Mouse (Mus musculus): Measurements from ENCODE around the gene Mrps33. TPM values are rescaled to one million over a fixed set of nuclear protein-coding genes. Genes with fewer than 3 reads are reported as not detected.

Gene Mrps33
- polyA plus RNA-seq, 1 experiment from 2014 or later, result 96.2 TPM

- Histone ChIP-seq H3K27ac (no peak overlapping the region), H3K4me3 (replicated peaks) (no peak overlapping the region), H3K4me1 (replicated peaks) (no peaks in the 10 kb centered on the region), H3K36me3 (peaks cover 20% of the 10 kb centered on the region), H3K9ac (no peak overlapping the region), H3K9me3 (replicated peaks) (no peaks in the 10 kb centered on the region), H3K4me2 (no peak overlapping the region), H3K27me3 (no peaks in the 10 kb centered on the region)
- whole genome bisulfite sequencing (ENCODE audit: insufficient replicate concordance), result 78% methylated on average over 7 of the region's 7 CpGs
- DNase-seq (no peak), ATAC-seq (ENCODE audit: low read depth) (no peak)
Observed at GRCm38 (mm10) chr6:39800977-39801376, 9.8 kb downstream of the Mrps33 start.

- DNase-seq (no peak), ATAC-seq (ENCODE audit: low read depth) (no peak)
- no peaks in the 10 kb centered on the region for H3K4me1 ChIP-seq (replicated peaks)
- peaks cover 15% of the 10 kb centered on the region for H3K36me3 ChIP-seq
- no peaks in the 10 kb centered on the region for H3K9me3 ChIP-seq (replicated peaks)
- no peak overlapping the region for H3K9ac ChIP-seq
- WGBS (ENCODE audit: insufficient replicate concordance), result 47% methylated on average over 2 of the region's 2 CpGs
- H3K27ac ChIP-seq, result no peak overlapping the region
- H3K27me3 ChIP-seq, result no peaks in the 10 kb centered on the region
- no peak overlapping the region for H3K4me3 ChIP-seq (replicated peaks)
- no peak overlapping the region for H3K4me2 ChIP-seq
Observed at GRCm38 (mm10) chr6:39797076-39797475, 13.7 kb downstream of the Mrps33 start.

DNA sequence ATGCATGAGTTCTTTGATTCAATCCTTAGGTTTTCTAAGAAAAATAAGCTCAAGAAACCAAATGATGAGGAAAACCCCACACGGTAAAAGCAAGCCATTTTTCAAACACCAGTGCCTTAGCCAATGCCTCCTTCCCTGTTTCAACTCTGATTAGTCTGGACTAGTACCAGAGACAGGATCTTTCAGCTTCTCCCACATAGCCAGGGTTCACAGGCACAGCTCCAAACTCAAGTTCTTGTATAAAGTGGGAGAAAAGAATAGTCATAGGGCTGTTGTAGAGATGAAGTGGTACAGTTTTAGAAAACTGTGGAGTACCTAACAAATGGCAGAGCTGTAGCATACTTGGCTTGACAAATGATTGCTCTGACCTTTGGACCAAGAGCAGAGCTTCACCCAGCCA, 14.6 kb downstream of the Mrps33 start:
- no peaks in the 10 kb centered on the region for H3K27me3 ChIP-seq
- H3K4me3 ChIP-seq (replicated peaks), result no peak overlapping the region
- H3K9ac ChIP-seq, result no peak overlapping the region
- peaks cover 12% of the 10 kb centered on the region for H3K36me3 ChIP-seq
- ATAC-seq (ENCODE audit: low read depth), result no peak
- no peak overlapping the region for H3K27ac ChIP-seq
- H3K9me3 ChIP-seq (replicated peaks), result no peaks in the 10 kb centered on the region
- no peak for DNase-seq
- WGBS (ENCODE audit: insufficient replicate concordance), result 60% methylated on average over 1 of the region's 1 CpGs
- H3K4me1 ChIP-seq (replicated peaks), result no peaks in the 10 kb centered on the region
- H3K4me2 ChIP-seq, result no peak overlapping the region

- DNase-seq (no peak), ATAC-seq (ENCODE audit: low read depth) (no peak)
- Histone ChIP-seq H3K4me3 (replicated peaks) (no peak overlapping the region), H3K27me3 (no peaks in the 10 kb centered on the region), H3K9ac (no peak overlapping the region), H3K4me1 (replicated peaks) (no peaks in the 10 kb centered on the region), H3K36me3 (no peaks in the 10 kb centered on the region), H3K4me2 (no peak overlapping the region), H3K27ac (no peak overlapping the region), H3K9me3 (replicated peaks) (no peaks in the 10 kb centered on the region)
- WGBS (ENCODE audit: insufficient replicate concordance), result 73% methylated on average over 5 of the region's 5 CpGs
Observed at GRCm38 (mm10) chr6:39791806-39792205, 19.0 kb downstream of the Mrps33 start.

DNA sequence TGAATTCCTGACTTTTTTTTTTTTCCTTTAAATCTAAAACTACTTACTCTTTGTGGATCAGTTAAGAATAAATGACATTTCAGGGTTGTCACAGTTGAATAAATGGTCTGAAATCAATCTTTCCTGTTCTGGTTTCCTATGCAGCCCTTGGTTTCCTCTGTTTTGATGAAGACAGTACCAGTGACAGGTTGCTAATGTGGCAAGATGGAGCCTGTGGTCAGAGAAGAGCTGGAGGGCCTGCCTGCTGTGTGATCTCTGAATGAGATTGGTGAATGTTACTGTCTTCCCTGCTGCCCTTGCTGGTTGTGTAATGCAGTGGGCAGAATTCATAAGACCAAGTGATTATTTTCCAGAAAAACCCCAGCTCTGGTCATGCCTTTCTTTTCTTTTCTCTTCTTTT, 22.4 kb downstream of the Mrps33 start:
- Histone ChIP-seq H3K27me3 (no peaks in the 10 kb centered on the region), H3K9me3 (replicated peaks) (no peaks in the 10 kb centered on the region), H3K4me2 (no peak overlapping the region), H3K36me3 (no peaks in the 10 kb centered on the region), H3K4me3 (replicated peaks) (no peak overlapping the region), H3K9ac (no peak overlapping the region), H3K27ac (no peak overlapping the region), H3K4me1 (replicated peaks) (no peaks in the 10 kb centered on the region)
- ATAC-seq (ENCODE audit: low read depth), result no peak
- DNase-seq, result no peak

GRCm38 (mm10) chr6:39787783-39788182, 23.0 kb downstream of the Mrps33 start:
- DNase-seq, result no peak
- H3K36me3 ChIP-seq, result no peaks in the 10 kb centered on the region
- no peak overlapping the region for H3K9ac ChIP-seq
- WGBS (ENCODE audit: insufficient replicate concordance), result 19% methylated on average over 9 of the region's 9 CpGs
- ATAC-seq (ENCODE audit: low read depth), result no peak
- H3K27ac ChIP-seq, result no peak overlapping the region
- no peak overlapping the region for H3K4me2 ChIP-seq
- no peaks in the 10 kb centered on the region for H3K9me3 ChIP-seq (replicated peaks)
- no peaks in the 10 kb centered on the region for H3K27me3 ChIP-seq
- H3K4me1 ChIP-seq (replicated peaks), result no peaks in the 10 kb centered on the region
- H3K4me3 ChIP-seq (replicated peaks), result no peak overlapping the region

- Histone ChIP-seq H3K27me3 (no peaks in the 10 kb centered on the region), H3K9me3 (replicated peaks) (no peaks in the 10 kb centered on the region), H3K9ac (no peak overlapping the region), H3K4me2 (no peak overlapping the region), H3K36me3 (no peaks in the 10 kb centered on the region), H3K27ac (no peak overlapping the region), H3K4me1 (replicated peaks) (peaks cover 5% of the 10 kb centered on the region), H3K4me3 (replicated peaks) (no peak overlapping the region)
- ATAC-seq (ENCODE audit: low read depth) (no peak), DNase-seq (no peak)
- 66% methylated on average over 5 of the region's 5 CpGs for WGBS (ENCODE audit: insufficient replicate concordance)
Observed at GRCm38 (mm10) chr6:39785944-39786343, 24.8 kb downstream of the Mrps33 start.

- H3K27me3 ChIP-seq, result no peaks in the 10 kb centered on the region
- H3K4me2 ChIP-seq, result no peak overlapping the region
- no peak for DNase-seq
- no peak for ATAC-seq (ENCODE audit: low read depth)
- no peak overlapping the region for H3K27ac ChIP-seq
- WGBS (ENCODE audit: insufficient replicate concordance), result 68% methylated on average over 7 of the region's 7 CpGs
- H3K4me3 ChIP-seq (replicated peaks), result no peak overlapping the region
- peaks cover 5% of the 10 kb centered on the region for H3K4me1 ChIP-seq (replicated peaks)
- H3K9ac ChIP-seq, result no peak overlapping the region
- H3K9me3 ChIP-seq (replicated peaks), result no peaks in the 10 kb centered on the region
- no peaks in the 10 kb centered on the region for H3K36me3 ChIP-seq
Observed at GRCm38 (mm10) chr6:39783521-39783920, 27.3 kb downstream of the Mrps33 start.

GRCm38 (mm10) chr6:39782618-39783017, 28.2 kb downstream of the Mrps33 start:
- Histone ChIP-seq H3K27me3 (no peaks in the 10 kb centered on the region), H3K27ac (no peak overlapping the region), H3K9me3 (replicated peaks) (no peaks in the 10 kb centered on the region), H3K4me3 (replicated peaks) (no peak overlapping the region), H3K4me1 (replicated peaks) (peaks cover 5% of the 10 kb centered on the region), H3K36me3 (no peaks in the 10 kb centered on the region), H3K9ac (no peak overlapping the region), H3K4me2 (no peak overlapping the region)
- ATAC-seq (ENCODE audit: low read depth) (no peak), DNase-seq (no peak)
- WGBS (ENCODE audit: insufficient replicate concordance), result 20% methylated on average over 3 of the region's 3 CpGs

GRCm38 (mm10) chr6:39781766-39782530, 28.8 kb downstream of the Mrps33 start:
- H3K27ac ChIP-seq, result 0 out of 2 replicates have a peak overlapping the region, but pooled peaks have one; percentile 45

GRCm38 (mm10) chr6:39780857-39781666, 29.7 kb downstream of the Mrps33 start:
- H3K9me3 ChIP-seq (replicated peaks), result no peaks in the 10 kb centered on the region
- peak overlapping the region; percentile 23; the same call in 1 of the 2 replicates for H3K9ac ChIP-seq
- H3K4me3 ChIP-seq (replicated peaks), result peak overlapping the region; percentile 36
- peak overlapping the region; percentile 57 for H3K4me2 ChIP-seq
- H3K4me1 ChIP-seq (replicated peaks), result peaks cover 5% of the 10 kb centered on the region
- no peaks in the 10 kb centered on the region for H3K27me3 ChIP-seq
- no peaks in the 10 kb centered on the region for H3K36me3 ChIP-seq
- H3K27ac ChIP-seq, result peak overlapping the region; percentile 45
- ATAC-seq (ENCODE audit: low read depth) (peak; percentile 64), DNase-seq (no peak)
- WGBS (ENCODE audit: insufficient replicate concordance), result 4% methylated on average over 18 of the region's 18 CpGs

More at GRCm38 (mm10) chr6:39781766-39782530, 28.8 kb downstream of the Mrps33 start:
- DNase-seq (no peak), ATAC-seq (ENCODE audit: low read depth) (peak; percentile 41; the same call in 1 of the 2 replicates)
- Histone ChIP-seq H3K4me2 (peak overlapping the region; percentile 57), H3K4me1 (replicated peaks) (peaks cover 5% of the 10 kb centered on the region), H3K9me3 (replicated peaks) (no peaks in the 10 kb centered on the region), H3K36me3 (no peaks in the 10 kb centered on the region), H3K4me3 (replicated peaks) (no peak overlapping the region), H3K27me3 (no peaks in the 10 kb centered on the region), H3K9ac (no peak overlapping the region)
- 36% methylated on average over 17 of the region's 17 CpGs for WGBS (ENCODE audit: insufficient replicate concordance)
